Mouse (Mus musculus) E14TG2a.4 (cell line): ENCODE data around the gene Trappc3.

Source experiments
- CTCF ChIP-seq: conservative IDR thresholded peaks from 2 replicates; pipeline ENCODE4 v1.5.1; 2014; ENCODE audit warnings: low read length
- POU5F1 ChIP-seq: IDR thresholded peaks from 2 replicates; pipeline ENCODE4 v1.6.1; 2014; ENCODE audit warnings: low read length, borderline replicate concordance

- TF ChIP-seq CTCF (no peak), POU5F1 (no peak)
These were observed 5.9 kb upstream of the Trappc3 start, which contains the start of gene Map7d1 for GRCm38 (mm10) chr4:126256131-126256791.
